Mouse (Mus musculus) MEL (cell line): Measurements from ENCODE around the gene Gm45902. TPM values are rescaled to one million over a fixed set of nuclear protein-coding genes. Genes with fewer than 3 reads are reported as not detected.

Source experiments
- DNase-seq: peaks from one replicate; pipeline ENCODE4 v3.0.0; 2011; ENCODE audit warnings: low read depth, low spot score
- H3K27ac ChIP-seq: 2 replicates; pipeline ENCODE4 v1.5.1; 2012; ENCODE audit warnings: low read depth, mild to moderate bottlenecking, control low read depth, low read length, moderate library complexity; ENCODE audit not compliant: control insufficient read depth
- H3K27me3 ChIP-seq, 2 experiments: fragments of 150-350 bp in 1 of 2; sonication (generic) in 1 of 2; 2 replicates each; pipeline ENCODE4 v1.6.1; 2012; ENCODE audit warnings: low read length in 2 of 2, mild to moderate bottlenecking in 2 of 2, improper control_type of control experiment in 1 of 2, moderate library complexity in 1 of 2; ENCODE audit not compliant: insufficient read depth in 2 of 2, control insufficient read depth in 1 of 2
- H3K36me3 ChIP-seq, 2 experiments: 2 replicates each; pipeline ENCODE4 v1.6.1; 2012 to 2014; ENCODE audit warnings: low read length in 2 of 2, improper control_type of control experiment in 1 of 2, inconsistent platforms in 1 of 2, mild to moderate bottlenecking in 1 of 2; ENCODE audit not compliant: insufficient read depth in 2 of 2, control insufficient read depth in 1 of 2
- H3K4me1 ChIP-seq, 2 experiments: fragments of 150-350 bp in 1 of 2; sonication (generic) in 1 of 2; 2 replicates each; pipeline ENCODE4 v1.6.1; 2012; ENCODE audit warnings: low read length in 2 of 2, improper control_type of control experiment in 1 of 2, mild to moderate bottlenecking in 1 of 2; ENCODE audit not compliant: insufficient read depth in 2 of 2, control insufficient read depth in 1 of 2
- H3K4me3 ChIP-seq, 2 experiments: fragments of 150-350 bp in 1 of 2; sonication (generic) in 1 of 2; 2 replicates each; pipeline ENCODE4 v1.5.1; 2012; ENCODE audit warnings: low read depth in 2 of 2, low read length in 2 of 2, mild to moderate bottlenecking in 2 of 2, moderate library complexity in 2 of 2, control low read depth in 1 of 2, improper control_type of control experiment in 1 of 2; ENCODE audit not compliant: control insufficient read depth in 1 of 2, insufficient read depth in 1 of 2
- H3K79me2 ChIP-seq: 2 replicates; pipeline ENCODE4 v1.6.1; 2012; ENCODE audit warnings: mild to moderate bottlenecking, low read length, moderate library complexity; ENCODE audit not compliant: control insufficient read depth, poor library complexity, insufficient read depth
- H3K9ac ChIP-seq: 2 replicates; pipeline ENCODE4 v1.6.1; 2012; ENCODE audit warnings: low read depth, mild to moderate bottlenecking, control low read depth, low read length, moderate library complexity; ENCODE audit not compliant: control insufficient read depth, poor library complexity, severe bottlenecking
- H3K9me3 ChIP-seq: fragments of 150-350 bp; sonication (generic); replicated peaks from 2 replicates; pipeline ENCODE4 v1.6.1; 2012; ENCODE audit warnings: mild to moderate bottlenecking, low read length, improper control_type of control experiment, moderate library complexity; ENCODE audit not compliant: insufficient read depth
- CHD1 ChIP-seq: IDR thresholded peaks from 2 replicates; pipeline ENCODE4 v1.6.1; 2012; ENCODE audit warnings: low read depth, mild to moderate bottlenecking, inconsistent platforms, low read length, improper control_type of control experiment
- CHD2 ChIP-seq: IDR thresholded peaks from 2 replicates; pipeline ENCODE4 v1.6.1; 2011; ENCODE audit warnings: low read length, improper control_type of control experiment
- ELF1 ChIP-seq: IDR thresholded peaks from 2 replicates; pipeline ENCODE4 v1.6.1; 2014; ENCODE audit warnings: low read depth, mild to moderate bottlenecking, inconsistent platforms, low read length, improper control_type of control experiment, moderate library complexity
- EP300 ChIP-seq, 2 experiments: IDR thresholded peaks; 2 replicates each; pipeline ENCODE4 v1.6.1; 2011; ENCODE audit warnings: improper control_type of control experiment in 2 of 2, low read length in 2 of 2, low read depth in 1 of 2, mild to moderate bottlenecking in 1 of 2
- ETS1 ChIP-seq: IDR thresholded peaks from 2 replicates; pipeline ENCODE4 v1.6.1; 2012; ENCODE audit warnings: low read depth, mild to moderate bottlenecking, inconsistent platforms, low read length, improper control_type of control experiment, moderate library complexity
- GATA1 ChIP-seq: IDR thresholded peaks from 2 replicates; pipeline ENCODE4 v1.6.1; 2011; ENCODE audit warnings: low read depth, low read length, improper control_type of control experiment
- HCFC1 ChIP-seq: IDR thresholded peaks from 2 replicates; pipeline ENCODE4 v1.6.1; 2012; ENCODE audit warnings: low read depth, mild to moderate bottlenecking, inconsistent platforms, low read length, improper control_type of control experiment, moderate library complexity
- KAT2A ChIP-seq: conservative IDR thresholded peaks from 2 replicates; pipeline ENCODE4 v1.6.1; 2012; ENCODE audit warnings: low read depth, low read length, improper control_type of control experiment, inconsistent platforms
- MAZ ChIP-seq: IDR thresholded peaks from 2 replicates; pipeline ENCODE4 v1.6.1; 2012; ENCODE audit warnings: low read depth, mild to moderate bottlenecking, inconsistent platforms, low read length, improper control_type of control experiment
- MEF2A ChIP-seq: IDR thresholded peaks from 2 replicates; pipeline ENCODE4 v1.6.1; 2014; ENCODE audit warnings: low read depth, mild to moderate bottlenecking, inconsistent platforms, low read length, improper control_type of control experiment; ENCODE audit not compliant: poor library complexity, insufficient replicate concordance, severe bottlenecking; ENCODE audit errors: extremely low read depth
- MXI1 ChIP-seq: IDR thresholded peaks from 2 replicates; pipeline ENCODE4 v1.6.1; 2011; ENCODE audit warnings: mild to moderate bottlenecking, low read depth, low read length, improper control_type of control experiment
- MYC ChIP-seq: IDR thresholded peaks from 2 replicates; pipeline ENCODE4 v1.6.1; 2011; ENCODE audit warnings: low read depth, mild to moderate bottlenecking, low read length, improper control_type of control experiment, moderate library complexity
- NELFE ChIP-seq: IDR thresholded peaks from 2 replicates; pipeline ENCODE4 v1.6.1; 2011; ENCODE audit warnings: low read depth, low read length, improper control_type of control experiment
- NRF1 ChIP-seq: IDR thresholded peaks from 2 replicates; pipeline ENCODE4 v1.6.1; 2014; ENCODE audit warnings: low read depth, mild to moderate bottlenecking, inconsistent platforms, low read length, improper control_type of control experiment, moderate library complexity; ENCODE audit not compliant: poor library complexity, insufficient read depth, severe bottlenecking
- POLR2AphosphoS5 ChIP-seq: IDR thresholded peaks from 2 replicates; pipeline ENCODE4 v1.6.1; 2012; ENCODE audit warnings: low read depth, borderline replicate concordance, mild to moderate bottlenecking, inconsistent platforms, low read length, moderate library complexity, mixed read lengths
- TBP ChIP-seq: IDR thresholded peaks from 2 replicates; pipeline ENCODE4 v1.8.0; 2011; ENCODE audit warnings: low read depth, low read length, improper control_type of control experiment
- TCF12 ChIP-seq: IDR thresholded peaks from 2 replicates; pipeline ENCODE4 v1.6.1; 2014; ENCODE audit warnings: low read depth, mild to moderate bottlenecking, inconsistent platforms, low read length, improper control_type of control experiment, moderate library complexity
- USF2 ChIP-seq, 2 experiments: IDR thresholded peaks; 2 replicates each; pipeline ENCODE4 v1.6.1; 2011 to 2012; ENCODE audit warnings: improper control_type of control experiment in 2 of 2, low read length in 2 of 2, borderline replicate concordance in 1 of 2, inconsistent platforms in 1 of 2, low read depth in 1 of 2, mild to moderate bottlenecking in 1 of 2; ENCODE audit not compliant: insufficient read depth in 1 of 2
- ZC3H11A ChIP-seq: IDR thresholded peaks from 2 replicates; pipeline ENCODE4 v1.6.1; 2012; ENCODE audit warnings: low read depth, mild to moderate bottlenecking, inconsistent platforms, low read length, improper control_type of control experiment
- polyA plus RNA-seq, 2 experiments: library from polyadenylated mRNA; stranded (reverse) in 1 of 2; unstranded in 1 of 2; fragments of >175 nt in 1 of 2; fragments of >200 nt in 1 of 2; gene quantifications; 2 replicates each; pipeline versions ENCODE4 v1.2.1 to v1.2.4; 2012; ENCODE audit warnings: low replicate concordance in 2 of 2, low read depth in 1 of 2; ENCODE audit not compliant: insufficient read length in 2 of 2, insufficient read depth in 1 of 2, missing spikeins in 1 of 2
- total RNA-seq: library from RNA; depleted of rRNA; stranded (reverse); fragments of 300-350 nt; gene quantifications from 2 replicates; pipeline ENCODE4 v1.2.3, GENCODE M21; 2012

The Gm45902 gene
- total and polyA plus RNA-seq, 3 experiments, result 3.6 to 3.8 TPM; not detected in 1

- no peak for TF ChIP-seq USF2 (IDR thresholded peaks at IDR 0.05; ENCODE audit: borderline replicate concordance in 1 of 2, insufficient read depth in 1 of 2, low read depth in 1 of 2, low read length in 2 of 2)
- TF ChIP-seq, all 39 proteins: peak for 16
These were observed 37.7 kb downstream of the Gm45902 start, which contains the start of gene Suv39h2 (continued) for GRCm38 (mm10) chr2:3474861-3475283.

- Histone ChIP-seq H3K4me3 (peak overlapping the region; percentile 88), H3K9ac (peak overlapping the region; percentile 91), H3K27ac (peak overlapping the region; percentile 79), H3K27me3 (no peaks in the 10 kb centered on the region), H3K36me3 (peaks cover 3 to 9% of the 10 kb centered on the region in 2 experiments), H3K79me2 (peaks cover 21% of the 10 kb centered on the region), H3K4me1 (peaks cover 4% of the 10 kb centered on the region in 2 experiments; a peak in 3 of 4 replicates), H3K9me3 (no peaks in the 10 kb centered on the region)
- no peak for TF ChIP-seq KAT2A
- no peak for TF ChIP-seq GATA1
- TF ChIP-seq MYC, result peak; percentile 34; the same call in 1 of the 2 replicates
- peak; percentile 84 for TF ChIP-seq NRF1
- TF ChIP-seq EP300 (IDR thresholded peaks at IDR 0.05; ENCODE audit: low read depth in 1 of 2, low read length in 2 of 2), result no peak
- no peak for TF ChIP-seq MEF2A
- no peak; the same call in none of the 2 replicates for TF ChIP-seq NELFE
- peak; percentile 74; the same call in 1 of the 2 replicates for TF ChIP-seq CHD1
- TF ChIP-seq ELF1, result no peak
- no peak; the same call in 1 of the 2 replicates for TF ChIP-seq POLR2AphosphoS5
- TF ChIP-seq ZC3H11A, result no peak
- no peak for TF ChIP-seq TCF12
- 0 out of 2 replicates have a peak, but pooled peaks have one; percentile 39 for TF ChIP-seq TBP
- no peak; the same call in none of the 2 replicates for TF ChIP-seq MXI1
- TF ChIP-seq USF2 (IDR thresholded peaks at IDR 0.05; ENCODE audit: borderline replicate concordance in 1 of 2, insufficient read depth in 1 of 2, low read depth in 1 of 2, low read length in 2 of 2), result no peak
- no peak for TF ChIP-seq MAZ
- TF ChIP-seq CHD2, result no peak
- DNase-seq, result peak; percentile 80
These were observed 38.2 kb downstream of the Gm45902 start for GRCm38 (mm10) chr2:3474361-3474805.

GRCm38 (mm10) chr2:3473891-3474290, 38.7 kb downstream of the Gm45902 start:
- TF ChIP-seq MAZ (peak; percentile 16; the same call in 1 of the 2 replicates), KAT2A (no peak), HCFC1 (0 out of 2 replicates have a peak, but pooled peaks have one; percentile 6), ETS1 (peak; percentile 33; the same call in 1 of the 2 replicates)
- Histone ChIP-seq H3K9me3 (no peaks in the 10 kb centered on the region), H3K4me1 (peaks cover 4% of the 10 kb centered on the region in 2 experiments; a peak in 3 of 4 replicates), H3K4me3 (peak overlapping the region; percentile 88), H3K27ac (peak overlapping the region; percentile 79), H3K79me2 (peaks cover 24% of the 10 kb centered on the region), H3K9ac (peak overlapping the region; percentile 91), H3K36me3 (peaks cover 3 to 9% of the 10 kb centered on the region in 2 experiments), H3K27me3 (no peaks in the 10 kb centered on the region)
- peak; percentile 74 for DNase-seq
